Comparison of ENCODE assay signal across 25 mouse cellular contexts in the genomic region with DNA sequence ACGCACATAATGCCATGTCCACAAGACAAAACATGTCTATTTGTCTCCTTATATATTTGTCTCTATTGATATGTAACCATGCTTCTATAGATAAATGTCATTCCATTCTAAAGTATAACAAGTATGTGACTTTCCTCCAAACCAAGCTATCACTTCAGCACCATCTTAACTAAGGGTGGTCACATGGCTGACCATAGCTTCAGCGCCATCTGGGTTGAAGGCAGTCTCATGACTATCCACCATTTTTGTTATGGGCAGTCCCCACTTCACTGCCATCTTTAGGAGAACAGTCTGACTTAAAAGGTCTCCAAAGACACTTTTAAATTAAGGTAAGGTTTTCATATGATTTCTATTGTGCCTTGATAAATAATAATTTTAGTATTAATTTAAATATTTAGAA.
A peak's percentile ranks its signal among the peaks of the same experiment; 100 is the strongest.
DNase-seq lines count a peak whose midpoint lies in the region; ATAC-seq and TF ChIP-seq lines count a peak whose summit lies in the region.
"Had no signal": no experiment of that assay in that cellular context is flagged by ENCODE, and none has a peak within 500 bp of the region (broad histone marks: within the 10 kb centered on the region; RNA-seq: fewer than 3 reads in every experiment).

No protein-coding gene starts in this region.

- H3K4me1 ChIP-seq in CH12.LX (ENCODE audit: control insufficient read depth in 1 of 2, insufficient read depth in 2 of 2) (no peaks in the 10 kb centered on the region), ES-E14 (ENCODE audit: control insufficient read depth in 2 of 2, insufficient read depth in 2 of 2, low read length in 2 of 2, poor library complexity in 1 of 2) (peaks cover 0 to 11% of the 10 kb centered on the region in 2 experiments)
- no peaks in the 10 kb centered on the region for H3K4me1 ChIP-seq in neural tube, embryonic 15.5 days
- H3K4me1 ChIP-seq: embryonic facial prominence, embryonic 15.5 days; forebrain, embryonic 12.5 days had no signal

- 98% methylated on average over 2 of the region's 2 CpGs for WGBS in neural tube, embryonic 15.5 days

- H3K4me3 ChIP-seq in CH12.LX (replicated peaks in 1 of 3; ENCODE audit: low read depth in 2 of 3, low read length in 2 of 3, poor library complexity in 1 of 3), result no peak overlapping the region
- no peak overlapping the region for H3K4me3 ChIP-seq in ES-E14 (ENCODE audit: insufficient read depth in 1 of 2, low read depth in 1 of 2, low read length in 2 of 2, poor library complexity in 1 of 2, severe bottlenecking in 1 of 2)
- H3K4me3 ChIP-seq in neural tube, embryonic 15.5 days (replicated peaks), result no peak overlapping the region
- H3K4me3 ChIP-seq: embryonic facial prominence, embryonic 13.5 days; embryonic facial prominence, embryonic 15.5 days; erythroblast, embryonic 14.5 days; forebrain, embryonic 10.5 days; forebrain, embryonic 12.5 days had no signal

- no peak for TF ChIP-seq POLR2A in CH12.LX (IDR thresholded peaks at IDR 0.05; ENCODE audit: low read depth, low read length)

- ATAC-seq in neural tube, embryonic 15.5 days (ENCODE audit: low FRiP score), result no peak
- ATAC-seq: activated CD4-positive, CD25-positive, alpha-beta regulatory T cell, adult 4 months; forebrain, embryonic 14.5 days; forebrain, embryonic 16.5 days; Patski had no signal

- no peaks in the 10 kb centered on the region for H3K79me2 ChIP-seq in CH12.LX (replicated peaks; ENCODE audit: control insufficient read depth, extremely low read depth, insufficient read depth, poor library complexity, severe bottlenecking)

- in situ Hi-C loops in CH12.LX (cut with MboI; ENCODE audit: low pct_ligation_motif_present, low pct_unique_long_range_greater_than_20kb, low sequenced_read_pairs), result no loop called here
- in situ Hi-C loops in ES-E14 (cut with MboI; ENCODE audit: low sequenced_read_pairs in 2 of 2, unreplicated experiment in 2 of 2), result no loop called here

- H3K9me3 ChIP-seq in CH12.LX (replicated peaks; ENCODE audit: low read length) (no peaks in the 10 kb centered on the region), ES-E14 (ENCODE audit: control insufficient read depth, insufficient read depth, low read depth, low read length) (no peaks in the 10 kb centered on the region)
- H3K9me3 ChIP-seq in neural tube, embryonic 15.5 days (replicated peaks), result no peaks in the 10 kb centered on the region
- H3K9me3 ChIP-seq: forebrain, embryonic 12.5 days; G1E had no signal

- TF ChIP-seq CTCF in CH12.LX (conservative IDR thresholded peaks at IDR 0.05 in 1 of 2, IDR thresholded peaks at IDR 0.05 in 1 of 2; ENCODE audit: low read depth in 2 of 2, low read length in 2 of 2), result no peak

- dilution Hi-C loops in CH12.LX (cut with MboI; ENCODE audit: extremely low pct_ligation_motif_present, extremely low pct_unique_long_range_greater_than_20kb, low sequenced_read_pairs), result no loop called here

- DNase-seq in CH12.LX (ENCODE audit: extremely low read depth) (no peak), ES-E14 (ENCODE audit: low read depth, low spot score) (peak; percentile 6), ZHBTc4 (ENCODE audit: low read depth, low spot score) (peak; percentile 4)
- no peak for DNase-seq in spleen, adult 12 weeks (ENCODE audit: low spot score)
- DNase-seq: adrenal gland, adult 2 months; adrenal gland, postnatal 10 days; adrenal gland, postnatal 25 days; cerebellum, adult 11 months; cerebellum, adult 18-20 months; cerebellum, adult 8-10 months; cerebellum, adult 9-11 months; cerebellum, postnatal 14 days; cerebellum, postnatal 36 days; embryo, embryonic 11 days had no signal

- no peaks in the 10 kb centered on the region for H3K36me3 ChIP-seq in CH12.LX (replicated peaks in 1 of 2; ENCODE audit: control insufficient read depth in 1 of 2, insufficient read depth in 1 of 2, low read length in 1 of 2)
- no peaks in the 10 kb centered on the region for H3K36me3 ChIP-seq in ES-E14 (ENCODE audit: control insufficient read depth, insufficient read depth, low read length, poor library complexity, severe bottlenecking)
- H3K36me3 ChIP-seq in neural tube, embryonic 15.5 days, result no peaks in the 10 kb centered on the region
- H3K36me3 ChIP-seq: embryonic facial prominence, embryonic 13.5 days; embryonic facial prominence, embryonic 15.5 days; forebrain, embryonic 10.5 days; forebrain, embryonic 12.5 days; G1E had no signal

- H3K9ac ChIP-seq in CH12.LX (ENCODE audit: insufficient read depth, low read depth) (no peak overlapping the region), ES-E14 (ENCODE audit: insufficient read depth, low read depth, low read length, poor library complexity, severe bottlenecking) (no peak overlapping the region)
- H3K9ac ChIP-seq in neural tube, embryonic 15.5 days (replicated peaks), result no peak overlapping the region
- H3K9ac ChIP-seq: embryonic facial prominence, embryonic 13.5 days; embryonic facial prominence, embryonic 15.5 days; forebrain, embryonic 12.5 days had no signal

- H3K4me2 ChIP-seq in CH12.LX (ENCODE audit: insufficient read depth, low read depth, poor library complexity, severe bottlenecking), result no peak overlapping the region
- no peak overlapping the region for H3K4me2 ChIP-seq in neural tube, embryonic 15.5 days
- H3K4me2 ChIP-seq: embryonic facial prominence, embryonic 13.5 days; embryonic facial prominence, embryonic 15.5 days; forebrain, embryonic 12.5 days had no signal

- no peak overlapping the region for H3K27ac ChIP-seq in CH12.LX (ENCODE audit: insufficient read depth, low read depth)
- no peak overlapping the region for H3K27ac ChIP-seq in ES-E14 (ENCODE audit: insufficient read depth, low read depth, low read length, poor library complexity, severe bottlenecking)
- H3K27ac ChIP-seq in neural tube, embryonic 15.5 days (replicated peaks), result no peak overlapping the region
- H3K27ac ChIP-seq: embryonic facial prominence, embryonic 13.5 days; embryonic facial prominence, embryonic 15.5 days; forebrain, embryonic 10.5 days; forebrain, embryonic 12.5 days had no signal

- H3K27me3 ChIP-seq in CH12.LX (replicated peaks), result no peaks in the 10 kb centered on the region
- no peaks in the 10 kb centered on the region for H3K27me3 ChIP-seq in neural tube, embryonic 15.5 days (replicated peaks)
- H3K27me3 ChIP-seq: embryonic facial prominence, embryonic 13.5 days; embryonic facial prominence, embryonic 15.5 days; forebrain, embryonic 12.5 days; Patski had no signal

- TF ChIP-seq EP300 in CH12.LX (IDR thresholded peaks at IDR 0.05; ENCODE audit: low read length), result no peak

- TF ChIP-seq RAD21 in CH12.LX (IDR thresholded peaks at IDR 0.05; ENCODE audit: low read depth, low read length), result no peak

TF ChIP-seq in CH12.LX, 34 proteins besides CTCF, POLR2A, EP300 and RAD21:
- TF ChIP-seq USF1 (IDR thresholded peaks at IDR 0.05; ENCODE audit: low read depth, low read length), result peak; percentile 52; the same call in 1 of the 2 replicates
- no peak for TF ChIP-seq PAX5 (IDR thresholded peaks at IDR 0.05; ENCODE audit: low read length)
- TF ChIP-seq KAT2A (IDR thresholded peaks at IDR 0.05; ENCODE audit: insufficient replicate concordance, low read length), result no peak
- no peak for TF ChIP-seq ELF1 (IDR thresholded peaks at IDR 0.05; ENCODE audit: low read depth, low read length)
- TF ChIP-seq USF2 (conservative IDR thresholded peaks at IDR 0.05; ENCODE audit: low read depth, low read length), result peak; percentile 42; the same call in 1 of the 2 replicates
- TF ChIP-seq TBP (conservative IDR thresholded peaks at IDR 0.05; ENCODE audit: low read depth, low read length), result no peak
- peak; percentile 56 for TF ChIP-seq NRF1 (IDR thresholded peaks at IDR 0.05; ENCODE audit: low read depth, low read length)
- TF ChIP-seq CHD2 (IDR thresholded peaks at IDR 0.05; ENCODE audit: low read length), result no peak
- peak; percentile 60 for TF ChIP-seq HCFC1 (IDR thresholded peaks at IDR 0.05; ENCODE audit: low read depth, low read length)
- no peak for TF ChIP-seq ZNF384 (IDR thresholded peaks at IDR 0.05; ENCODE audit: low read depth, low read length)
- no peak for TF ChIP-seq ZC3H11A (IDR thresholded peaks at IDR 0.05; ENCODE audit: low read depth, low read length)

TF ChIP-seq in ES-E14, 5 proteins besides CTCF, POLR2A, EP300 and RAD21:
- TF ChIP-seq MAFK (IDR thresholded peaks at IDR 0.05; ENCODE audit: insufficient read depth, low read depth, low read length) (no peak), ZNF384 (IDR thresholded peaks at IDR 0.05; ENCODE audit: low read depth, low read length) (no peak), HCFC1 (IDR thresholded peaks at IDR 0.05; ENCODE audit: borderline replicate concordance, insufficient read depth, low read length) (peak; percentile 77; the same call in 1 of the 2 replicates)

Comparison
In these comparisons a context has a peak if more than half of its experiments do, and no peak if none do; other contexts are left out.
1. DNase-seq: peak in ES-E14 (single experiment) and ZHBTc4 (single experiment); none in CH12.LX (single experiment) and spleen, adult 12 weeks (single experiment).